Mouse (Mus musculus) bone marrow, adult 2 months (tissue): ENCODE results near the gene Irx6.

Source experiments
- CTCF ChIP-seq: fragments of 200-500 bp; IDR thresholded peaks from 2 replicates; pipeline ENCODE4 v1.5.1; 2011; ENCODE audit warnings: low read length, control low read depth; ENCODE audit not compliant: control insufficient read depth, insufficient read depth
- POLR2A ChIP-seq: fragments of 200-500 bp; IDR thresholded peaks from 2 replicates; pipeline ENCODE4 v1.6.1; 2011; ENCODE audit warnings: low read depth, mild to moderate bottlenecking, control low read depth, low read length, borderline replicate concordance; ENCODE audit not compliant: control insufficient read depth

GRCm38 (mm10) chr8:92678407-92678806 lies 4.3 kb downstream of the Irx6 start:
- TF ChIP-seq CTCF, result no peak
- no peak for TF ChIP-seq POLR2A
